Mouse (Mus musculus): ENCODE results near the gene Rbmxl2. TPM values are rescaled to one million over a fixed set of nuclear protein-coding genes. Genes with fewer than 3 reads are reported as not detected.

Rbmxl2 gene
- polyA plus RNA-seq, 1 experiment from 2014 or later: not detected

DNA sequence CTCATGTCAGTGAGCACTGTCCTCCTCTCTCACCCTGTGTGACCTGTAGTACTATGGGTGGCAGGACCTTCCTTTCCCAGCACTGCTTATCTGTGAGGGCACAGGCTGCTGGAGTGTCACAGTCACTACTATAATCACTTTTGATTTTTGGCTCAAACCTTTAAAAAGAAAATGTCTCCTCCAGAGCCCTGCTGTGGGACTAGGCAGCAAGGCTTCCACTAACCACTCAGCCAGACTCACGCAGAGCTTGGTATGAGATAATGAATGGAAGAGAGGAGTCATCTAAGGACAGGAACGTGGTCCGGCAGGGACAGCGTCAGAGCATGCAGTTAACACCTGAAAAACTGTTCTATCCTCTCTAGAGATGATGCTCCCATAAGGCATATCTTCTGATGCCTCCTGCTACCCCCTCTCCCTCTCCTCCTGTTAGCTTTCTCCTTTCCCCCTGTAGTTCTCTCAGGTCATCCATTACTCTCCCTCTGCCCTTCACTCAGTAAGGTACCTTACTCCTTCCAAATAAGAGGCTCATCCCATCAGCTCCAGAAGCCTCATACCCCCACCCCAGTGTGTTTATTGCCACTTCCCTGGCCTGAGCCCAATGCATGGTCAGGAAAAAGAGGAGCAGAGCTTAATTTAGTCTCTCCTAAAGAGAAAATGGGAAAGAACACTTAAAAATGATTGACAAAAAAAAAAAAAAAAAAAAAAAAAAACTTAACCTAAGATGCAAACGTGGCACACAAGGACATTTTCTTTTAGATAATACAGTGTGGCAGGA, 41.2 kb downstream of the Rbmxl2 start:
- no peak for ATAC-seq (ENCODE audit: low FRiP score)
- Histone ChIP-seq H3K27me3 (replicated peaks) (no peaks in the 10 kb centered on the region), H3K4me1 (no peaks in the 10 kb centered on the region), H3K9ac (replicated peaks) (no peak overlapping the region), H3K27ac (replicated peaks) (no peak overlapping the region), H3K4me3 (replicated peaks) (no peak overlapping the region), H3K4me2 (no peak overlapping the region), H3K36me3 (no peaks in the 10 kb centered on the region), H3K9me3 (replicated peaks) (no peaks in the 10 kb centered on the region)
- 58% methylated on average over 5 of the region's 5 CpGs for WGBS

DNA sequence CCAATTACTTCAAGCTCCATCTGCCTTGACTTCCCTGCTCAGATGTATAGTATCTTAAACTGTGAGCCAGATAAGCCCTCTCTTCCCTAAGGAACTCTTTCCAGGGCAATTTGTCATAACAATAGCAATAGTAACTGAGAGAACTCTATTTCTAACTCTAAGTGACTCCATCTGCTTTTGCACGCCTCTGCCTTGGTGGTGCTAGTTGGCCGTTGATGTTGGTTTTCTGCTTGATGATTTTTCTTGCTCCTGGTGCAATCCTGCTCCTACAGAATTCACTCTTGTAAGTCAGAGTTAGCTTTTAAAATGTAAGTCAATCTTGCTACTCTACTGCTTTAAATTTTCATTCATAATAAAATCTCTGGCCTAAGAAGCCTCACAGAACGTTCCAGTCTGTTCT, 44.1 kb downstream of the Rbmxl2 start:
- Histone ChIP-seq H3K27me3 (replicated peaks) (no peaks in the 10 kb centered on the region), H3K9me3 (replicated peaks) (no peaks in the 10 kb centered on the region), H3K4me3 (replicated peaks) (no peak overlapping the region), H3K27ac (replicated peaks) (no peak overlapping the region), H3K36me3 (no peaks in the 10 kb centered on the region), H3K9ac (replicated peaks) (no peak overlapping the region), H3K4me2 (no peak overlapping the region), H3K4me1 (no peaks in the 10 kb centered on the region)
- ATAC-seq (ENCODE audit: low FRiP score): no peak
- WGBS: 91% methylated on average over 3 of the region's 3 CpGs

DNA sequence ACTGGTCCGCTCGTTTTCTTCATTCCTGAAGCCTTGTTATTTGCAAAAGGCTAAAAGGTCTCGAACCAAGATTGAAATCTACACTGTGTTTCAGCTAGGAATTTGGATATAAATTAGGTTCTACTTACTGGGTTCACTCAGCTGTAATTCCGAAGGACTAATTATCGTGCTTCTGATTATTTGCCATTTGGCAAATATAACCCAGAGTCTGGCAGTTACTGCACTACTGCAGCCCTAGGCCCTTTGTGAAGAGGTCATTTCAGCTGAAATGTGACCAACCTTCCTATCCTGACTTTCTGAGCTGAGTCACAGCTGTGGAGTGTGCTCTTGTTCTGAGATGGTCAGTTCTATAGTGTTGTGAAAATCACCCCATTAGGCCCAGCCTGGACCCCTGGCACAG, 50.7 kb downstream of the Rbmxl2 start:
- Histone ChIP-seq H3K4me3 (replicated peaks) (no peak overlapping the region), H3K27ac (replicated peaks) (no peak overlapping the region), H3K9ac (replicated peaks) (no peak overlapping the region), H3K4me1 (no peaks in the 10 kb centered on the region), H3K9me3 (replicated peaks) (no peaks in the 10 kb centered on the region), H3K36me3 (no peaks in the 10 kb centered on the region), H3K4me2 (no peak overlapping the region), H3K27me3 (replicated peaks) (no peaks in the 10 kb centered on the region)
- ATAC-seq (ENCODE audit: low FRiP score): no peak
- 81% methylated on average over 5 of the region's 5 CpGs for WGBS

Other genes starting within 250 kb of the Rbmxl2 start
- not detected in 2 replicates for gene Olfr6, start 245.5 kb upstream of the Rbmxl2 start, polyA plus RNA-seq (2015; fragmentation: Nextera tagmentation; extraction: Ambion mirVana)
- gene Olfr711, start 234.0 kb upstream of the Rbmxl2 start, polyA plus RNA-seq (2015; fragmentation: Nextera tagmentation; extraction: Ambion mirVana): not detected in 2 replicates
- not detected in 2 replicates for gene Olfr2, start 203.4 kb upstream of the Rbmxl2 start, polyA plus RNA-seq (2015; fragmentation: Nextera tagmentation; extraction: Ambion mirVana)
- not detected in 2 replicates for gene Olfr713, start 178.3 kb upstream of the Rbmxl2 start, polyA plus RNA-seq (2015; fragmentation: Nextera tagmentation; extraction: Ambion mirVana)
- not detected in 2 replicates for gene Olfr714, start 138.5 kb upstream of the Rbmxl2 start, polyA plus RNA-seq (2015; fragmentation: Nextera tagmentation; extraction: Ambion mirVana)
- gene Olfr17, start 116.2 kb upstream of the Rbmxl2 start, polyA plus RNA-seq (2015; fragmentation: Nextera tagmentation; extraction: Ambion mirVana): not detected in 2 replicates
- gene Olfr715b, start 99.1 kb upstream of the Rbmxl2 start, polyA plus RNA-seq (2015; fragmentation: Nextera tagmentation; extraction: Ambion mirVana): not detected in 2 replicates
- not detected in 2 replicates for gene Olfr715, start 78.4 kb upstream of the Rbmxl2 start, polyA plus RNA-seq (2015; fragmentation: Nextera tagmentation; extraction: Ambion mirVana)
- gene Olfr716, start 71.1 kb upstream of the Rbmxl2 start, polyA plus RNA-seq (2015; fragmentation: Nextera tagmentation; extraction: Ambion mirVana): not detected in 2 replicates
- gene Nlrp14, start 42.5 kb upstream of the Rbmxl2 start, polyA plus RNA-seq (2015; fragmentation: Nextera tagmentation; extraction: Ambion mirVana): not detected in 2 replicates
- 10.9 and 11.8 TPM in 2 replicates for gene Syt9, start 161.3 kb downstream of the Rbmxl2 start, polyA plus RNA-seq (2015; fragmentation: Nextera tagmentation; extraction: Ambion mirVana)